Mouse (Mus musculus): Measurements from ENCODE around the gene Lrrc3b.

The Lrrc3b gene

DNA sequence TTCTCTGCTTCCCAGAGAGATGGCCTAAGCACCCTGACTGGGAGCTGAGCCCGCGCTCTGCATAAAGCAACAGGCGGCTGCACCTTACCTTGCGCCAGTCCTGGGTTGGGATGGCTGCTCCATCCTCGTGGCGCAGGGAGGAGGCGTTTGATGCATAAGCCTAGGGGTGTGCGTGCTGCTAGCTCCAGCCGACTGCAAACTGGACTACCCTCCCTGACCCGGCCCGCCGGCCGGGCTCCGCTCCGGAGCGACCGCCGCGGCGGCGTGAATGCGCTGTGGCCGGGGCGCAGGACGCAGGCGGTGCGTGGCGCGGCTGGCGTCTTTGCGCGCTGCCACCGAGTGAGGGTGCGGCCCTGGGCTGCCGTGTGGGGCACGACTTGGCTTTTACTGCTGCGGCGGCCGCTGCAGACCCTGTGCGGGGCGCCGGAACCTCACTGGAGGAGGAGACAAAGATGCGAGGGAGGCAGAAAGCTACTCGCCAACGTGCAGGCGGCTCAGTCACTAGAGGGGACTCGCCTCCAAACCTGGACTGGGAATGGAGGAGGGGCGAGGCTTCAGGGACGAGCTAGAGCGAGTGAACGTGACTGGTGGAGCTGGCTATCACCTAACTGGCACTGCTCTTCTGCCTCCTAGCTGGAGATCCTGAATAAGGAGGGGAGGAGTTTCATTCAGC, at the start of gene Lrrc3b:
TSS of gene Lrrc3b (minus strand) at position 503 of the 673 bp plus-strand sequence.
- DNase-seq (ENCODE audit: low read depth) = peak; percentile 11

GRCm38 (mm10) chr14:15477668-15478067, 38.9 kb upstream of the Lrrc3b start:
- no peak for DNase-seq (ENCODE audit: low read depth)

DNA sequence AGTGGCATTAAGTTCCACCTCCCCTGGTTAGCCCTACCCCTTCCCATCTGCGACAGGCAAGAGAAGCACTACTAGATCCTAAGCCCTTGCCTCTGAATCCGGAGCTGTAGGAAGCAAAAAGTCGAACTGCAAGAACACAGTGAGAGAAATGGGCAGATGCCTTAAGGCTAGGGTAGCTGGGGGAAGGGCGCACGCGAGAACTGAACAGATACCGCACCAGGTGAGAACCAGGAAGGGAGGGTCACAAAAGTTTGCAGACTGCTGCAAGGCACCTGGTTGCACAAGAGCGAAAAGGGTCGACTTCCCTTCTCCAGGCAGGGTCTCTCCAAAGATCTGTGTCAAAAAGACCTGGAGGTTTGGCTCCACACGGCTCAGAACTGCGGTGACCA, 697 bp downstream of the Lrrc3b start:
- peak; percentile 12 for DNase-seq (ENCODE audit: low read depth)

GRCm38 (mm10) chr14:15437501-15437941, 1.3 kb downstream of the Lrrc3b start:
- no peak for DNase-seq (ENCODE audit: low read depth)

DNA sequence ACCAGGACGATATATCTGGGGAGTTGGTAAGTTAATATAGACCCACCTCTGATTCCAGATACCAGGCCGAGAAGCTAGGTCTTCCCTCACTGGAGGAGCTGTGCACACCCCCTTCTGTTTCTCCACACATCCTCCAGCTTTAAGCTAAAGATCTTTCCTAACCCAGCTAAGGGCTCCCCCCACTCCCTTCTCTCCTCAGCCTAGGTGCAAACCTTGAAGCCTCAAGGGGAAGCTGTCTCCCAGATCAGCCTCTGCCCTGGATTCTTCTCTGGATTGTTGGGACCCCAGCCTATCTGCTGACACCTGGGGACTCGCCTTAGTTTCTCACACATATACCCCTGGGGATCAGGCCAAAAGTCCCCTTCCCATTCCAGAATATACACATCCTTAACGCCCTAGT, 1.7 kb downstream of the Lrrc3b start:
- no peak for DNase-seq (ENCODE audit: low read depth)

DNA sequence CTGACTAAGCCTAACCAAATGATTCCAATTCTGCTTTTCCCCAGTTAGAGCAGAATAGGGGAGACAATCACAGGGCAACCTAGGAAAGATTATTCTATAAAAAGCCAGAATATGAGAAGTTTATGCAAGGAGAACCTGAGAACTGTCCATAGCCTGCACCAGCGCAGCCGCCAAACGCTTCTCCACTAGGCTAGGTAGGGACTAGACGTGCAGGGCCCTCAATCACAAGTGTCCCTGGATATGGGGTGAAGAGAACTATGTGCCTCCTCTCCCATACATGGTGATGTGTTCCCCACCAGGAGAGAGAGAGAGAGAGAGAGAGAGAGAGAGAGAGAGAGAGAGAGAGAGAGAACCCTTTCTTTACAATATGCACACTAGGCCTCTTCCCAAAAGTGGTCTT, 2.2 kb downstream of the Lrrc3b start:
- DNase-seq (ENCODE audit: low read depth) = no peak

DNA sequence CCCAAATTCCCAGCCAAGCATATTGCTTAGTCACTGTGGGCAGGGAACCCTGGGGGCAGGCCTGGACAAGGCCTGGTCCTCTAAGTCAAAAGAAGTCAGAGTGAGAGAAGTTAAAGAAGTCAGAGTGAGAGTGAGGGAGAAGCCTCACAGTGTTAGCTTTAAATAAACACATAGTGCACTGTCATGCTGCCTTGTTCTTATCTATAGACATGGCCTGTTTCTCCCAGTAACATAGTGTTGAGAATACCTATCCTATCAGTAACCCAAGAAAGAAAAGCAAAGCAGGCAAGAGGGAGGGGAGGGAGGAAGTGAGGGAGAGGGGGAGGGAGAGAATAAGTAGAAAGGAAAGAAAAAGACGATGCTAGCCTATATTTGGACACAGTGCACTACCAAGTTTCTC, 6.4 kb downstream of the Lrrc3b start:
- no peak for DNase-seq (ENCODE audit: low read depth)

DNA sequence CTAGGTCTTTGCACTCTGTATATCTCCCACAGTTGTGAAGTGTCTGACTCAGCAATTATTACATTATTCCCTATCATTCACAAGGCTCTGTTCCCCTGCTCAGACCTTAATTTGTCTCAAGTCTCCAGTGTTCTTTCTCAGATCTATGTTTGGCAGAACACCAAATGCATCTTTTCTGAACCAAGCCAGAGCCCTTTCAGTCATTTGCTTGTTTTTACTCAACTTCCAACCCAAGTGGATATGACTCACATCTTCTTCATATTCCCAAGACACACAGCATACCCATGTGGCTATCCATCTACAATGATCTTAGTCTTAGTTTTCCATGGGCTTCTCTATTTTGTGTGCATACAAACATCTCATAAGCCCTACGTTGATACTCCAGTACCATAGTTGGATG, 17.2 kb downstream of the Lrrc3b start:
- no peak for DNase-seq (ENCODE audit: low read depth)

DNA sequence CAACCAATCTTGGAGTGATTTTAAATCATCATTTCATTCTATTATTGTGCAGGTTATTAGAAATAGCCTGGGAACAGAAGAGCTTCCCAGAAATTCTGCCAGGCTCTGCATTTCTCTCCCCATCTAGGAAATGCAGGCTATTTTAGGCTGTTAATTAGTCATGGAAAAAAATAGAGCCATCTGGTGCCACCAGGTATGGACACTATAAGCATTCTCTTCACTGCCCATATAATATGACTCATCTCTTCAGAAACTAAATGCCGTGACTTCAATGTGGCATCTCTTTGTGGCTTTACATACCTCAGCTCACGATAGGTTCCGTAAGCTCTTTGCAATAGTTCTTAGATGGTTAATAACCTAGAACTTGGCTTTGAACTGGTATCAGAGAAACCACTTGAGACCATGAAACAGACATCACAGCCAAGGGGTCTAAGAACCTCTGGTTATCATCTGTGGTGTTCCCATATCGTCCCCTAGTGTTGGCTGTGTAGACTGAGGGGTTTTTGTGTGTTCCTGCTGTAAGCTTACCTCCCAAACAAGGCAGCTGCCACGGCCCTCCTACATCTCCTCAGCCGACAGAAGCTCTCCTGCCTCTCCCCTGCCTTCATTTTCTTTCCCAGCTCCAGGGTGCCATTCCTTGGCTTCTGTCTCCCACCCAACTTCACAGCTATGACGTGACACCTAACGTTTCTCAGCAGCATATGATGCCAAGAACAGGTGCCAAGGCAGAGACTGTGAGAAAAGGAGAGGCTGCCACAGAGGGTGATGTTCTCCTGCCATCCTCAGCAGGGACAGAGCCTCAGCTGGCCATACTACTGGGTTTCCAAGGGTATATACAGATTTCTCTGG, 27.9 kb downstream of the Lrrc3b start:
- DNase-seq (ENCODE audit: low read depth) = peak; percentile 21

GRCm38 (mm10) chr14:15385536-15385935, 53.3 kb downstream of the Lrrc3b start:
- DNase-seq (ENCODE audit: low read depth) = no peak

- no peak for DNase-seq (ENCODE audit: low read depth)
Observed at GRCm38 (mm10) chr14:15384972-15385371, 53.8 kb downstream of the Lrrc3b start.

GRCm38 (mm10) chr14:15384532-15384931, 54.3 kb downstream of the Lrrc3b start:
- DNase-seq (ENCODE audit: low read depth) = no peak

DNA sequence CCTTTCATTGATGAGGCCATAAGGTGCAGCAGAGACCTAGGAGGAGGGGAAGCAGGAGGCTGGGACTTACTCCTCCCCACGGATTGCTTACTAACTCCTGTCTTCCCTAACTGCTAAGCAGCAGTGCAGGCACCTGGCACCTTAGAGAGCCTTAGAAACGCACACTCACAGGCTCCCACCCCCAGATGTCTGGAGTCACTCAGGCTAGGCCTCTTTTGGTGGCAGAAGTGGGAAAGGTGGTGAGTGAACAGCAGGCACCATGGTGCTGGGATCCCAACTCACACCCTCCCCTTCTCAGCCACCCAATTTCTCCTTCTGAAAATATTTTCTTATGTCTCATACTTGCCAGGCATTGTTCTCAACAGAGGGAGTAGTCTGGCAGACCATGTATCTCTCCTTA, 55.7 kb downstream of the Lrrc3b start:
- DNase-seq (ENCODE audit: low read depth) = no peak

- no peak for DNase-seq (ENCODE audit: low read depth)
Observed at GRCm38 (mm10) chr14:15377368-15377767, 61.4 kb downstream of the Lrrc3b start.

DNA sequence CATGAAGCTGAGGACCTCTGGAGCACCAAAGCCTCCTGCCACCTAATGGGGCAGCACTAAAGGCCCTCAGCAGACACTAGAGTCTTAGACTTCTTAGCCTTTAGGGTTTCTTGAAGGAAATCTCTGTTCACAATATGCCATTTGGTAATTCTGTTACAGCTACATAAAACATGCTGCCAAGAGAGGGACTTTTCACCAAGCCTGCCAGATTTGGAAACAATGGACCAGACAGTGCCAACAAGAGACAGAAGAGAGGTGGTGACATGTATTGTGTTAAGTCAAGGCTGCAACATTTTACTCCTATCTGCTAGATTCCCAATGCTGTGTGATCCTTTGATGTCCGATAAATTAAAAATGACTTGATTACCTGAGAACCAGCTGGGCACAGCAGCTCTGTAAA, 62.0 kb downstream of the Lrrc3b start:
- DNase-seq (ENCODE audit: low read depth) = no peak

DNA sequence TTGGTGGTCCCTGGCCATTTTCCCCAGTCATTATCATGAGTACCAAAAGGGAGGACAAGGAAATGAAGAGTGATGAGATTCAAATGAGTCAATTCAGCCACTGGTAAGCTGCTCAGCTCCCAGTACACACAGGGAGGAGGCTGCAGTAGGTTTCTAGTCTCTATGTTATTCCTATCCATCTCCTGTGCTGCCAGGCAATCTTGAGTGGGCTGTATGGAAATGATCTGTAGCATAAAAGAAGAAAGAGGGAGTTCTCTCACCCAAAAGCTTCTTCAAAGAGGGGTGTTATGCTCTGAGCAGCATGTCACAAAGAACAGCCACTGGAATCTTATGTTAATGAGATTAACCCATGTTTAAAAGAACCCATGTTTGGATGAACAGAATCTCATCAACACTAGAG, 64.5 kb downstream of the Lrrc3b start:
- DNase-seq (ENCODE audit: low read depth) = no peak

GRCm38 (mm10) chr14:15372985-15373384, 65.8 kb downstream of the Lrrc3b start:
- DNase-seq (ENCODE audit: low read depth) = no peak

- DNase-seq (ENCODE audit: low read depth) = no peak
Observed at GRCm38 (mm10) chr14:15365045-15365444, 73.7 kb downstream of the Lrrc3b start.

GRCm38 (mm10) chr14:15359893-15360292, 78.9 kb downstream of the Lrrc3b start:
- DNase-seq (ENCODE audit: low read depth) = no peak

DNA sequence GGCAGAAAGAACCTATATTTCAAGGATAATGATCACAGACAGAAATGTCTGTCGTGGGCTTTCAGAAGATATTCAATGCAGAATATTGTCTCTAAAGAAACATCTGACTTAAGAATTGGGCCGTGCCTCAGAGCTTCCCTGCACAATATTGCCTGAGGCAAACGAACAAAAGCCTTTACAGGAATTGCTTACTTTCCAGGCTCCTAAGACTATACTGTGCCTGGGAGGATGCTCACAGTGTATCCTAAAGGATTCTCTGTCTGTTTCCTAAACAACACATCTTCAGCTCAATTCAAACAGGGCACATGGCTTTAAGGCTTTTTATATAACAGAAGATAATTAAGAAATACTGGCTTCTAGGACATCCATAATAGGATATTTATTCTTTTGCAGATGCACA, 79.7 kb downstream of the Lrrc3b start:
- DNase-seq (ENCODE audit: low read depth) = no peak

DNA sequence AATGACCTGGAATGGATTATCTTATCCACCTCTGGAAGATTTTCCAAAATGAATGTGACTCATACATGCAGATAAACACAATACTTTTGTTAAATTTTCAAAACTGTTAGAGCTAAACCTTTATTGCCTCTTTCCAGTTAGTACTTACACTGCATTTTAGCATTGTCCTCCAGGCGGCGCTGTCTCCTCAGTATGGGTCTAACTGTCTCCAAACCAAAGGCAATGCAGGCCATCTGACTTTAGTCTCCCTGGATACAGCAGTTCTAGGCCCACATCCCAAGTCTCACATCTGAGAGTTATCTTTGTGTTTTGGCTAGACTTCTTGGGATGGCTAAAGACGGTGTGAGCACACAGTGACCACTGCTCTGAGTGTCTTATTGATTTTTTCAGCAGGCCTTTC, 83.3 kb downstream of the Lrrc3b start:
- peak; percentile 88 for DNase-seq (ENCODE audit: low read depth)

GRCm38 (mm10) chr14:15354299-15354698, 84.5 kb downstream of the Lrrc3b start:
- no peak for DNase-seq (ENCODE audit: low read depth)

DNA sequence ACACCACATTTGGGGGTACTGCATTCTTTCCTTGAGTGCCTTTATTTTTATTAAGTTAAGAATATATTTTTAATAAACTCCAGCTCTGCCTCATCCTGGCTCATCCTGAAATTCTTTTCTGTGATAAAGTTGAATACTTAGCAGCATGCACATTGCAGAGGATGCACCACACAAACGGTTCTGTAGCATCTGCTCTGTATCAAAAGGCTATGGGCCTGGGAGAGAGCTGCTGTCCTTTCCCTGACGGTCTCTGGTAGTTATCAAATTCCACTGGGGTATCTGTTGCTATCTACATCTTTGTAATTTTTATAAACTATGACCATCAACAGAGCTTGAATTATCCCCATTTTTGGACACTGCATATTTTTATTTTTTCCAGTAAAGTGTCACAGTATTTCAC, 105.7 kb downstream of the Lrrc3b start:
- DNase-seq (ENCODE audit: low read depth) = no peak

DNA sequence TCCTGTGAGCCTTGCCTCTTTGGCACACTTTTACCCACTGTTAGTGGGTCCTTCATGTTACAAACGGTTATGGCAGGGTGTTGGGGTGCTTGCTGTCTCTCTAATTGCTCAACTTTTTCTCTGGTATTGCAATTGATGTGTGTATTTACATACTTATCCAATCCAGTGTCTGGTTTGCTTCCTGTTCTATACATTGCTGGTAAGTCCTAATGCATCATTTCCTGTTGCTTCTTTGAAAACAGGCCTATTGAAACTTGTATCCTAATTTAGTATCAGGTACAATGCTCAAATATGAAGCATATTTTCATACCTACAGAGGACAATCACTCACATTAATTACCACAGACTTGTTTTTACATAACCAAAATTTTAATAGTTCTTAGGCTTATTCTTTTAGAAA, 107.4 kb downstream of the Lrrc3b start:
- peak; percentile 17 for DNase-seq (ENCODE audit: low read depth)
